Mouse (Mus musculus) 3134 (cell line): ENCODE results near the gene Dnajb7.
A peak's percentile ranks its signal among the peaks of the same experiment; 100 is the strongest.
"Not testable (repeated sequence)": the region's sequence is repeated elsewhere in the genome, so short reads cannot be mapped to it uniquely, and the experiment has no call there.

Experiments
- DNase-seq: peaks from one replicate; pipeline ENCODE4 v3.0.0-alpha.2; 2011; ENCODE audit warnings: low spot score; ENCODE audit not compliant: insufficient read length; ENCODE audit errors: extremely low read depth

Dnajb7 gene

GRCm38 (mm10) chr15:81408199-81408598 is at the start of gene Dnajb7:
Gene Dnajb7, minus strand, starts transcription at chr15:81408299.
- DNase-seq, result no peak

DNA sequence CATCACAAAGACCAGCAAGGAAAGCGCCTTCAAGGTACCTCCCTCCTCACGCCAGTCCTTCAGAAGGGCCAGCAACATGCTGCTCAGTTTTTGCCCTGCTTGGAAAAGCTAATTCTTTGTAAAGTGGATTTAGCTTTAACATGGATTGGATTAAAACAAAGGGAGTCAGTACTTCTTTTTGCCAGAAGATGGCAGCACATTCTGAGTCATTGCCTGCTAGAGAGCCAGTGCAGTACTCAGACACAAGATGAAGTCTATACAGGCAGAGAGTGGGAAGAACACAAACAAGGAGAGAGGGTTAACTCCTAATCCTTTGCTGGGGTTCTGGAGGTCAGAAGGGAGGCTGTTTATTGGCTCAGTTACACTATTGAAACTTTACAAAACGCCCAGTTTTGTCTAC is 40.4 kb upstream of the Dnajb7 start:
- DNase-seq, result peak; percentile 20

DNA sequence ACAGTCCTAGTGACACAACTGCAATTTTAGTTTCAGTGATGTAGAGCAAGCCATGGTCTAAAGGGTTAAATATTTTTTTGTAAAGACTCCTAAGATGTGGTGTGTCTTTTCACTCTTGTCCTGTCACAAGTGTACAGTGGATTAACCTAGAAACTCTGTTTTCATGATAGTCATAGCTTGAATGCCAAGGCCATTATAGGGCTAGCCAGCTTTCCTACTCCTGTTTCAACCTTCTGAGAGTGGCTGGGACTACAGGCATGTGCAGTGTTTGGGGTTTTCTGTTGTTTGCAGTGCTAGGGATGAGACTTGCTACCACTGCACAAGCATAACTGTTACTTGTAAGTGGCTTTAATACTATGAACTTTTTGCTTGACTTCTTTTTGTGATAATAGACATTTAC is 31.1 kb upstream of the Dnajb7 start:
- no peak for DNase-seq

- DNase-seq, result no peak
Measured at GRCm38 (mm10) chr15:81438345-81438744, 30.2 kb upstream of the Dnajb7 start.

DNA sequence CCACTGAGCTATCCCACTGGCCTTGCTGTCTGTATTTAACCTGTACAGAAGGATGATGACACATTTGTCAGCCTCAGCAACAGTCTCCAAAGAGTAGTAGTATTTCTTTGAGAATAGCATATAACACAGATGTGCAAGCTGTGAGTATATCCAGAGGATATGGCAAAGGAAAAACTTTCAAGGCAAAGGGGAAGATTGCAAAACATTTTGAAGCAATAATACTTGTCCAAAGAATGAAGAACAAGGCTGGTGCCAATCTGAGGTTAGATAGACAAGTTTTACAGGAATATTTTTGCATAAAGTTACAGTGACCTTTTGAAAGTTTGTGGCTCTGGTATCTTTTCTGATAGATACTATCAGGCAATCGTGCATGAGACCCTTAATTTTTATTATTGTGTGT is 23.1 kb upstream of the Dnajb7 start:
- no peak for DNase-seq

- no peak for DNase-seq
Measured at GRCm38 (mm10) chr15:81427947-81428346, 19.8 kb upstream of the Dnajb7 start.

GRCm38 (mm10) chr15:81425311-81425710 is 17.2 kb upstream of the Dnajb7 start:
- DNase-seq, result no peak

- no peak for DNase-seq
Measured at GRCm38 (mm10) chr15:81422156-81422681, 14.1 kb upstream of the Dnajb7 start.

GRCm38 (mm10) chr15:81421454-81421853 is 13.4 kb upstream of the Dnajb7 start:
- DNase-seq, result no peak

DNA sequence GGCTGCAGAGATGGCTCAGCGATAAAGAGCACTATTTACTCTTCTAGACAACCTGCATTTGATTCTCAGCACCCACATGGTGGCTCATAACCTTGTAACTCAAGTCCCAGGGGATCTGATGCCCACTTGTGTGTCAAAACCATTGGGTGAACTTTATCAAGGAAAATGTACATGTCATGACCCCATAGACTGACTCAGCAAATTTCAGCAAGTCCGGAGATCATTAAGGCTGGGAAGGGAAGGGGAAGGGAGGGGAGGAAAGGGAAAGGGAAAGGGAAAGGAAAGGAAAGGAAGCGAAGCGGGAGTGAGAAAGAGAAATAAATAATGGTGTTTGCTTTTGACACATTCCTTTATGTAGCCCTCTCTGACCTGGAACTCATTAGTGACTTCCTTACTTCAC is 10.0 kb upstream of the Dnajb7 start:
- DNase-seq, result no peak

DNA sequence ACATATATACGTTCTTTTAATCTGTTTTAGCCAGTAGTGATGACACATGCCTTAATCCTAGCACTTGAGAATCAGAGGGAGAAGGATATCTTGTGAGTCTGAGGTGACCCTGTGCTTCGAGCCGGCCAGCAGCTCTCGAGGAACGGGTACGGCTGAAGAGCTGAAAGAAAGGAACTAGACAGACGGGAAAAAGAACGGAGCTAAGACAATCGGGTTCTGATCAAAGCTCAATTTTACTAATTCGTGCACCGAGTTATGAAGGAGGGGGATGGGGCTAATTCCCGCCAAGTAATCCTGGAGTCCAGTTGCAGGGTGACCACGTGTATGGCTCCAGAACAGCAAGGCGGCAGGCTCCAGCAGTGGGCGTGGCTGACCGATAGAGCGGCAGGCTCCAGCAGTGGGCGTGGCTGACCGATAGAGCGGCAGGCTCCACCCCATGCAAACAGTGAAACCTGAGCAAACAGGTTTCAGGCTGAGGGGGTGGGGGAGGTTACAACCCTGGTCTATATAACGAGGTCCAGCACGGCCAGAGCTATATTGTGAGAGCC is 8.7 kb upstream of the Dnajb7 start:
- DNase-seq, result not testable (repeated sequence)

GRCm38 (mm10) chr15:81405008-81405407 is 3.1 kb downstream of the Dnajb7 start:
- DNase-seq, result no peak

- DNase-seq, result peak; percentile 98
Measured at GRCm38 (mm10) chr15:81399638-81400315, 8.3 kb downstream of the Dnajb7 start, which contains the start of the genes St13 and Xpnpep3. Gene St13, minus strand, starts transcription at chr15:81400077. Gene Xpnpep3, plus strand, starts transcription at chr15:81400138.

GRCm38 (mm10) chr15:81399297-81399637 is 8.8 kb downstream of the Dnajb7 start:
- DNase-seq, result no peak

- DNase-seq, result no peak
Measured at GRCm38 (mm10) chr15:81398189-81398588, 9.9 kb downstream of the Dnajb7 start.

DNA sequence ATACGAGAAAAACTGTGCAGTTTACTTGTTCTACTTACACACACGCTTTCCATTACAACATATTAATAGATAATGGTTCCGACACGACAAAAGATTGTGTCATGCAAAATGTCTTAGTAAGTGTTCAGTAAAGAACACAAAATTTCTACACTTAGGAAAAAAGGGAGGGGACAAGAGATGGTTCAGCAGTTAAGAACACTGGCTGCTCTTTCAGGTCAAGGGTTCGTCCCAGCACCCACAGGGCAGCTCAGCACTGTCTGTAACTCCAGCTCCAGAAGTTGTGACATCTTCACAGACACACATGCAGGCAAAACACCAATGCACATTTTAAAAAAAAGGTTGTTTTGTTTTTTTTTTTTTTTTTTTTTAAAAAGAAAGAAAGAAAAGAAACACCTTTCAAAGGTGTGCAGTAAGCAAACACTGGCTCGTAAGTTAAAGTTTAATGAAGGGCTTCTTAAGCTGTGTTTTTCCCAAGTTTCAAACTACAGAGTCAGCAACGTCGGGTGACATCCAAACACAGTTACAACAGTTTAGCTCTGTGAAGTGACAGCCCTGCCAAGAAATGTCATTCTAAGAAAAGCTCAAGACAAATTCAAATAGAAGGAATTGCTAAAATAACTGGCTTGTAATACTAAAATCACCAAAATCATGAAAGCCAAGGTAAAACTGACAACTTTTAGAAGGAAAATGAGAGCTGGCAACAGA is 13.7 kb downstream of the Dnajb7 start:
- DNase-seq, result no peak

- DNase-seq, result no peak
Measured at GRCm38 (mm10) chr15:81392997-81393396, 15.1 kb downstream of the Dnajb7 start.

- peak; percentile 20 for DNase-seq
Measured at GRCm38 (mm10) chr15:81386327-81386726, 21.8 kb downstream of the Dnajb7 start.

GRCm38 (mm10) chr15:81378845-81379244 is 29.3 kb downstream of the Dnajb7 start:
- no peak for DNase-seq

DNA sequence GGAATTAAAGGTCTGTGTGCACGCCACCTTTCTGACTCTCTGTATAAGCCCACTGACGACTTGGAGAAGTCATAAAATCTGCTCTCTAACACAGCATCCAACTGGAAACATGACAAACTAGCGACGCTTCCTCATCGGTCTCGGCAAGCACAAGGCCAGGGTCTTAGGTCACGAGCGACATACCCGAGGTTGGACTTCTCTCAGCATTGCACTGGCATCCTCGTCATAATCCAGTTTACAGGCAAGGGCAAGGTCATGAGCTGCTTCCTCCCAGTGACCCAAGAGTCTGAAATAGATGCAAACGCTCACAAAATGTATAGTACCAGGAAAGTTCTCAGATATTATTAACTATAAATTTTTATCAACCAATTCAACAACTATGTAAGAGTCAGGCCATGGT is 33.5 kb downstream of the Dnajb7 start:
- DNase-seq, result no peak

- DNase-seq, result no peak
Measured at GRCm38 (mm10) chr15:81370356-81370755, 37.7 kb downstream of the Dnajb7 start.

DNA sequence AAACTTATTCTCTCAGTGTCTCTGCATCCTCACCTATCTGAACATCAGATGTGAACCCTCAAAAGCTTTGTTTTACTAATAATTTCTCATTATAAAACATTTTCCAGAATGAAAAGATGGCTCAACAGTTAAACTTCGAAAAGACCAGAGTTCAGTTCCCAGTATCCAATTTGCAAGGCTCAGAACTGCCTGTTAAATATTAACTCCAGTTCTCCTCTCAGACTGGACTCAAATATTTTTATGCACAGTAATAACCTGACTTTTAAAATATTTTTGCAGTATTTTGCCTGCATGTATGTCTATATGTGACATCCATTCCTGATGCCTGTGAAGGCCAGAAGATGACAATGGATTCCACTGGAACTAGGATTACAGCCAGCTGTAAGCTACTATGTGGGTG is 39.5 kb downstream of the Dnajb7 start:
- DNase-seq, result no peak
